Mouse (Mus musculus) heart, embryonic 11.5 days (tissue): ENCODE data around the gene Rab3b. TPM values are rescaled to one million over a fixed set of nuclear protein-coding genes. Genes with fewer than 3 reads are reported as not detected.

Source experiments
- ATAC-seq: fragments of 200-750 bp; cut with Nextera tagmentation; replicated peaks from 2 replicates; pipeline ENCODE4 v1.8.0; 2017; ENCODE audit warnings: moderate library complexity; ENCODE audit not compliant: insufficient number of reproducible peaks, low FRiP score, low TSS enrichment
- H3K27ac ChIP-seq: fragments of 300-500 bp; sonication (generic); 2 replicates; pipeline ENCODE4 v1.5.1; 2014; ENCODE audit warnings: mild to moderate bottlenecking, low read depth, low read length
- H3K27me3 ChIP-seq: fragments of 300-500 bp; sonication (generic); 2 replicates; pipeline ENCODE4 v1.6.1; 2014; ENCODE audit warnings: mild to moderate bottlenecking, low read length, mixed read lengths; ENCODE audit not compliant: control insufficient read depth, insufficient read depth
- H3K36me3 ChIP-seq: fragments of 300-500 bp; sonication (generic); 2 replicates; pipeline ENCODE4 v1.6.1; 2014; ENCODE audit warnings: mild to moderate bottlenecking, low read length, moderate library complexity, mixed read lengths; ENCODE audit not compliant: control insufficient read depth, insufficient read depth
- H3K4me1 ChIP-seq: fragments of 300-500 bp; sonication (generic); 2 replicates; pipeline ENCODE4 v1.6.1; 2014; ENCODE audit warnings: low read length; ENCODE audit not compliant: control insufficient read depth, insufficient read depth
- H3K4me2 ChIP-seq: fragments of 300-500 bp; sonication (generic); 2 replicates; pipeline ENCODE4 v1.6.1; 2014; ENCODE audit warnings: mild to moderate bottlenecking, moderate library complexity
- H3K4me3 ChIP-seq: fragments of 300-500 bp; sonication (generic); 2 replicates; pipeline ENCODE4 v1.5.1; 2014; ENCODE audit warnings: low read depth, low read length
- H3K9ac ChIP-seq: fragments of 300-500 bp; sonication (generic); 2 replicates; pipeline ENCODE4 v1.6.1; 2014; ENCODE audit warnings: mild to moderate bottlenecking, low read depth, low read length, moderate library complexity
- H3K9me3 ChIP-seq: fragments of 300-500 bp; sonication (generic); replicated peaks from 2 replicates; pipeline ENCODE4 v1.6.1; 2016; ENCODE audit warnings: low read length; ENCODE audit not compliant: control insufficient read depth
- WGBS: fragments of 180-500 bp; shearing (Covaris S2); extraction: QIAGEN DNeasy Blood & Tissue Kit; methylation state at CpG from one replicate; pipeline ENCODE4 v1.1.7; 2014; ENCODE audit not compliant: insufficient replicate concordance; 5-methylcytosine and 5-hydroxymethylcytosine counted together
- polyA plus RNA-seq: library from polyadenylated mRNA; unstranded; fragments of >200 nt; fragmentation: Nextera tagmentation; extraction: Ambion mirVana; gene quantifications from 2 replicates; pipeline ENCODE4 v1.2.1, GENCODE M21; 2014

Gene Rab3b
- polyA plus RNA-seq, 1 experiment from 2014 or later = 11.1 TPM

- Histone ChIP-seq H3K4me2 (no peak overlapping the region), H3K27me3 (no peaks in the 10 kb centered on the region; the same call in 1 of the 2 replicates), H3K36me3 (no peaks in the 10 kb centered on the region), H3K4me3 (no peak overlapping the region), H3K9ac (no peak overlapping the region), H3K4me1 (no peaks in the 10 kb centered on the region; the same call in 1 of the 2 replicates), H3K9me3 (no peaks in the 10 kb centered on the region), H3K27ac (no peak overlapping the region)
- WGBS = 86% methylated on average over 1 of the region's 1 CpGs
- no peak for ATAC-seq
These were observed 108.1 kb downstream of the Rab3b start for GRCm38 (mm10) chr4:108986833-108987472.

- no peaks in the 10 kb centered on the region for H3K9me3 ChIP-seq
- H3K9ac ChIP-seq = no peak overlapping the region
- 76% methylated on average over 4 of the region's 4 CpGs for WGBS
- no peaks in the 10 kb centered on the region; the same call in 1 of the 2 replicates for H3K4me1 ChIP-seq
- no peak overlapping the region for H3K4me3 ChIP-seq
- no peaks in the 10 kb centered on the region for H3K36me3 ChIP-seq
- H3K4me2 ChIP-seq = no peak overlapping the region
- ATAC-seq = no peak
- H3K27me3 ChIP-seq = no peaks in the 10 kb centered on the region; the same call in 1 of the 2 replicates
- H3K27ac ChIP-seq = no peak overlapping the region
These were observed 108.6 kb downstream of the Rab3b start for GRCm38 (mm10) chr4:108987473-108987842.

- no peaks in the 10 kb centered on the region; the same call in 1 of the 2 replicates for H3K4me1 ChIP-seq
- 58% methylated on average over 2 of the region's 2 CpGs for WGBS
- no peaks in the 10 kb centered on the region for H3K36me3 ChIP-seq
- H3K9ac ChIP-seq = no peak overlapping the region
- ATAC-seq = no peak
- H3K9me3 ChIP-seq = no peaks in the 10 kb centered on the region
- H3K4me2 ChIP-seq = no peak overlapping the region
- H3K4me3 ChIP-seq = no peak overlapping the region
- no peak overlapping the region for H3K27ac ChIP-seq
- no peaks in the 10 kb centered on the region for H3K27me3 ChIP-seq
These were observed 110.6 kb downstream of the Rab3b start for GRCm38 (mm10) chr4:108989430-108989829.

GRCm38 (mm10) chr4:108990032-108990431 is 111.2 kb downstream of the Rab3b start:
- Histone ChIP-seq H3K9me3 (no peaks in the 10 kb centered on the region), H3K4me2 (no peak overlapping the region), H3K4me3 (no peak overlapping the region), H3K4me1 (no peaks in the 10 kb centered on the region; the same call in 1 of the 2 replicates), H3K9ac (no peak overlapping the region), H3K36me3 (no peaks in the 10 kb centered on the region), H3K27me3 (no peaks in the 10 kb centered on the region), H3K27ac (no peak overlapping the region)
- ATAC-seq = peak; percentile 67; the same call in 1 of the 2 replicates

- Histone ChIP-seq H3K9me3 (no peaks in the 10 kb centered on the region), H3K27me3 (no peaks in the 10 kb centered on the region), H3K4me1 (no peaks in the 10 kb centered on the region; the same call in 1 of the 2 replicates), H3K36me3 (no peaks in the 10 kb centered on the region), H3K4me3 (no peak overlapping the region), H3K9ac (no peak overlapping the region), H3K4me2 (no peak overlapping the region), H3K27ac (no peak overlapping the region)
- WGBS = 81% methylated on average over 6 of the region's 6 CpGs
- ATAC-seq = no peak
These were observed 111.7 kb downstream of the Rab3b start for GRCm38 (mm10) chr4:108990571-108990970.

GRCm38 (mm10) chr4:108991811-108992210 is 112.9 kb downstream of the Rab3b start:
- no peak overlapping the region for H3K4me2 ChIP-seq
- H3K9me3 ChIP-seq = no peaks in the 10 kb centered on the region
- no peak overlapping the region for H3K9ac ChIP-seq
- no peak for ATAC-seq
- H3K36me3 ChIP-seq = no peaks in the 10 kb centered on the region
- H3K27me3 ChIP-seq = no peaks in the 10 kb centered on the region
- H3K27ac ChIP-seq = no peak overlapping the region
- H3K4me1 ChIP-seq = no peaks in the 10 kb centered on the region; the same call in 1 of the 2 replicates
- H3K4me3 ChIP-seq = no peak overlapping the region

Other genes with a start within 250 kb of the Rab3b start
- gene 3110021N24Rik, start 159.4 kb upstream of the Rab3b start, polyA plus RNA-seq = 1.1 and 1.6 TPM in 2 replicates
- gene Zfyve9, start 98.3 kb upstream of the Rab3b start, polyA plus RNA-seq = 2.2 and 4.4 TPM in 2 replicates
- gene Btf3l4, start 45.4 kb upstream of the Rab3b start, polyA plus RNA-seq = 157 and 162 TPM in 2 replicates
- gene Txndc12, start 44.5 kb upstream of the Rab3b start, polyA plus RNA-seq = 123 and 132 TPM in 2 replicates
- 31.3 and 32.4 TPM in 2 replicates for gene Kti12, start 31.3 kb upstream of the Rab3b start, polyA plus RNA-seq
- 0.59 and 1.4 TPM in 2 replicates for gene A730015C16Rik, start 30.4 kb upstream of the Rab3b start, polyA plus RNA-seq
- gene Nrd1, start 121.6 kb downstream of the Rab3b start, polyA plus RNA-seq = 42.5 and 46.6 TPM in 2 replicates